Mouse (Mus musculus): ENCODE measurements at regions not wholly inside any gene's neighbourhood (a gene's known extent, or its start where the extent isn't known, plus 50 kb on each side); places are given as distances from the start of the nearest gene placed in this dataset.

- no peak overlapping the region for H3K4me2 ChIP-seq (ENCODE audit: low read length)
- DNase-seq (ENCODE audit: low spot score) (no peak), ATAC-seq (replicated peaks; ENCODE audit: low FRiP score, low TSS enrichment, low read depth) (no peak)
- H3K4me3 ChIP-seq (ENCODE audit: low read depth, low read length) = no peak overlapping the region
- H3K9me3 ChIP-seq (ENCODE audit: control insufficient read depth, low read length) = no peaks in the 10 kb centered on the region
- H3K9ac ChIP-seq (ENCODE audit: low read length) = no peak overlapping the region
- 78% methylated on average over 8 of the region's 8 CpGs for WGBS
- no peaks in the 10 kb centered on the region for H3K27me3 ChIP-seq (replicated peaks; ENCODE audit: control insufficient read depth, insufficient read depth, low read length)
- no peaks in the 10 kb centered on the region for H3K36me3 ChIP-seq (ENCODE audit: control insufficient read depth, insufficient read depth, low read length)
- H3K4me1 ChIP-seq (replicated peaks; ENCODE audit: control insufficient read depth, insufficient read depth, low read length) = no peaks in the 10 kb centered on the region
- no peak overlapping the region for H3K27ac ChIP-seq (ENCODE audit: low read depth)
Observed at GRCm38 (mm10) chr13:32603925-32604590, 179.7 kb downstream of the Mylk4 start.

- no peaks in the 10 kb centered on the region for H3K4me1 ChIP-seq (replicated peaks; ENCODE audit: control insufficient read depth, insufficient read depth, low read length)
- no peaks in the 10 kb centered on the region for H3K9me3 ChIP-seq (ENCODE audit: control insufficient read depth, low read length)
- H3K4me2 ChIP-seq (ENCODE audit: low read length) = no peak overlapping the region
- no peak for ATAC-seq (replicated peaks; ENCODE audit: low FRiP score, low TSS enrichment, low read depth)
- no peak for DNase-seq (ENCODE audit: low spot score)
- H3K36me3 ChIP-seq (ENCODE audit: control insufficient read depth, insufficient read depth, low read length) = no peaks in the 10 kb centered on the region
- 73% methylated on average over 5 of the region's 5 CpGs for WGBS
- H3K4me3 ChIP-seq (ENCODE audit: low read depth, low read length) = no peak overlapping the region
- H3K27ac ChIP-seq (ENCODE audit: low read depth) = no peak overlapping the region
- no peaks in the 10 kb centered on the region for H3K27me3 ChIP-seq (replicated peaks; ENCODE audit: control insufficient read depth, insufficient read depth, low read length)
- no peak overlapping the region for H3K9ac ChIP-seq (ENCODE audit: low read length)
Observed at GRCm38 (mm10) chr13:32601315-32601714, 182.4 kb downstream of the Mylk4 start.

GRCm38 (mm10) chr13:32593611-32594010 is 190.1 kb downstream of the Mylk4 start:
- no peaks in the 10 kb centered on the region for H3K9me3 ChIP-seq (ENCODE audit: control insufficient read depth, low read length)
- H3K4me2 ChIP-seq (ENCODE audit: low read length) = no peak overlapping the region
- no peaks in the 10 kb centered on the region for H3K27me3 ChIP-seq (replicated peaks; ENCODE audit: control insufficient read depth, insufficient read depth, low read length)
- H3K4me3 ChIP-seq (ENCODE audit: low read depth, low read length) = no peak overlapping the region
- H3K4me1 ChIP-seq (replicated peaks; ENCODE audit: control insufficient read depth, insufficient read depth, low read length) = no peaks in the 10 kb centered on the region
- H3K27ac ChIP-seq (ENCODE audit: low read depth) = no peak overlapping the region
- no peaks in the 10 kb centered on the region for H3K36me3 ChIP-seq (ENCODE audit: control insufficient read depth, insufficient read depth, low read length)
- ATAC-seq (replicated peaks; ENCODE audit: low FRiP score, low TSS enrichment, low read depth) (no peak), DNase-seq (ENCODE audit: low spot score) (no peak)
- WGBS = 89% methylated on average over 7 of the region's 7 CpGs
- H3K9ac ChIP-seq (ENCODE audit: low read length) = no peak overlapping the region

- WGBS = 95% methylated on average over 5 of the region's 5 CpGs
- Histone ChIP-seq H3K9ac (ENCODE audit: low read length) (no peak overlapping the region), H3K27me3 (replicated peaks; ENCODE audit: control insufficient read depth, insufficient read depth, low read length) (no peaks in the 10 kb centered on the region), H3K27ac (ENCODE audit: low read depth) (no peak overlapping the region), H3K4me2 (ENCODE audit: low read length) (no peak overlapping the region), H3K4me3 (ENCODE audit: low read depth, low read length) (no peak overlapping the region), H3K36me3 (ENCODE audit: control insufficient read depth, insufficient read depth, low read length) (no peaks in the 10 kb centered on the region), H3K4me1 (replicated peaks; ENCODE audit: control insufficient read depth, insufficient read depth, low read length) (no peaks in the 10 kb centered on the region), H3K9me3 (ENCODE audit: control insufficient read depth, low read length) (no peaks in the 10 kb centered on the region)
- no peak for DNase-seq (ENCODE audit: low spot score)
- ATAC-seq (replicated peaks; ENCODE audit: low FRiP score, low TSS enrichment, low read depth) = no peak
Observed at GRCm38 (mm10) chr13:32593131-32593530, 190.6 kb downstream of the Mylk4 start.

- DNase-seq (ENCODE audit: low spot score) = no peak
- Histone ChIP-seq H3K27ac (ENCODE audit: low read depth) (no peak overlapping the region), H3K9me3 (ENCODE audit: control insufficient read depth, low read length) (no peaks in the 10 kb centered on the region), H3K4me1 (replicated peaks; ENCODE audit: control insufficient read depth, insufficient read depth, low read length) (no peaks in the 10 kb centered on the region), H3K4me2 (ENCODE audit: low read length) (no peak overlapping the region), H3K9ac (ENCODE audit: low read length) (no peak overlapping the region), H3K4me3 (ENCODE audit: low read depth, low read length) (no peak overlapping the region), H3K27me3 (replicated peaks; ENCODE audit: control insufficient read depth, insufficient read depth, low read length) (no peaks in the 10 kb centered on the region), H3K36me3 (ENCODE audit: control insufficient read depth, insufficient read depth, low read length) (no peaks in the 10 kb centered on the region)
- no peak for ATAC-seq (replicated peaks; ENCODE audit: low FRiP score, low TSS enrichment, low read depth)
Observed at GRCm38 (mm10) chr13:32581598-32581997, 202.2 kb downstream of the Mylk4 start.

GRCm38 (mm10) chr13:32567850-32568249 is 215.9 kb downstream of the Mylk4 start:
- no peaks in the 10 kb centered on the region for H3K4me1 ChIP-seq (replicated peaks; ENCODE audit: control insufficient read depth, insufficient read depth, low read length)
- H3K27me3 ChIP-seq (replicated peaks; ENCODE audit: control insufficient read depth, insufficient read depth, low read length) = no peaks in the 10 kb centered on the region
- no peak overlapping the region for H3K9ac ChIP-seq (ENCODE audit: low read length)
- H3K4me3 ChIP-seq (ENCODE audit: low read depth, low read length) = no peak overlapping the region
- WGBS = 87% methylated on average over 2 of the region's 2 CpGs
- no peak for DNase-seq (ENCODE audit: low spot score)
- no peak overlapping the region for H3K27ac ChIP-seq (ENCODE audit: low read depth)
- no peak overlapping the region for H3K4me2 ChIP-seq (ENCODE audit: low read length)
- no peaks in the 10 kb centered on the region for H3K9me3 ChIP-seq (ENCODE audit: control insufficient read depth, low read length)
- H3K36me3 ChIP-seq (ENCODE audit: control insufficient read depth, insufficient read depth, low read length) = no peaks in the 10 kb centered on the region
- no peak for ATAC-seq (replicated peaks; ENCODE audit: low FRiP score, low TSS enrichment, low read depth)

GRCm38 (mm10) chr13:32560666-32561065 is 222.1 kb upstream of the Gmds start:
- Histone ChIP-seq H3K4me1 (replicated peaks; ENCODE audit: control insufficient read depth, insufficient read depth, low read length) (no peaks in the 10 kb centered on the region), H3K4me2 (ENCODE audit: low read length) (no peak overlapping the region), H3K27me3 (replicated peaks; ENCODE audit: control insufficient read depth, insufficient read depth, low read length) (no peaks in the 10 kb centered on the region), H3K9me3 (ENCODE audit: control insufficient read depth, low read length) (0 out of 2 replicates have a peak, but pooled peaks cover 5% of the 10 kb centered on the region), H3K4me3 (ENCODE audit: low read depth, low read length) (no peak overlapping the region), H3K27ac (ENCODE audit: low read depth) (no peak overlapping the region), H3K36me3 (ENCODE audit: control insufficient read depth, insufficient read depth, low read length) (no peaks in the 10 kb centered on the region), H3K9ac (ENCODE audit: low read length) (no peak overlapping the region)
- DNase-seq (ENCODE audit: low spot score) (no peak), ATAC-seq (replicated peaks; ENCODE audit: low FRiP score, low TSS enrichment, low read depth) (no peak)

GRCm38 (mm10) chr13:32556396-32556795 is 217.9 kb upstream of the Gmds start:
- Histone ChIP-seq H3K4me3 (ENCODE audit: low read depth, low read length) (no peak overlapping the region), H3K27me3 (replicated peaks; ENCODE audit: control insufficient read depth, insufficient read depth, low read length) (no peaks in the 10 kb centered on the region), H3K27ac (ENCODE audit: low read depth) (no peak overlapping the region), H3K4me2 (ENCODE audit: low read length) (no peak overlapping the region), H3K4me1 (replicated peaks; ENCODE audit: control insufficient read depth, insufficient read depth, low read length) (no peaks in the 10 kb centered on the region), H3K36me3 (ENCODE audit: control insufficient read depth, insufficient read depth, low read length) (no peaks in the 10 kb centered on the region), H3K9ac (ENCODE audit: low read length) (no peak overlapping the region), H3K9me3 (ENCODE audit: control insufficient read depth, low read length) (0 out of 2 replicates have a peak, but pooled peaks cover under 1% of the 10 kb centered on the region)
- ATAC-seq (replicated peaks; ENCODE audit: low FRiP score, low TSS enrichment, low read depth) (no peak), DNase-seq (ENCODE audit: low spot score) (no peak)
- WGBS = 66% methylated on average over 2 of the region's 2 CpGs

- DNase-seq (ENCODE audit: low spot score) (no peak), ATAC-seq (replicated peaks; ENCODE audit: low FRiP score, low TSS enrichment, low read depth) (no peak)
- Histone ChIP-seq H3K9me3 (ENCODE audit: control insufficient read depth, low read length) (no peaks in the 10 kb centered on the region), H3K4me2 (ENCODE audit: low read length) (no peak overlapping the region), H3K9ac (ENCODE audit: low read length) (no peak overlapping the region), H3K27ac (ENCODE audit: low read depth) (no peak overlapping the region), H3K27me3 (replicated peaks; ENCODE audit: control insufficient read depth, insufficient read depth, low read length) (no peaks in the 10 kb centered on the region), H3K4me3 (ENCODE audit: low read depth, low read length) (no peak overlapping the region), H3K36me3 (ENCODE audit: control insufficient read depth, insufficient read depth, low read length) (no peaks in the 10 kb centered on the region), H3K4me1 (replicated peaks; ENCODE audit: control insufficient read depth, insufficient read depth, low read length) (no peaks in the 10 kb centered on the region)
- WGBS = 97% methylated on average over 1 of the region's 1 CpGs
Observed at GRCm38 (mm10) chr13:32555064-32555463, 216.5 kb upstream of the Gmds start.

Data from intestine, embryonic 14.5 days (tissue).